Mouse (Mus musculus): ENCODE data around the gene Mrvi1.

Mrvi1 gene

GRCm38 (mm10) chr7:110823076-110823475, 159.2 kb downstream of the Mrvi1 start:
- no peak for DNase-seq

- DNase-seq: no peak
Measured at GRCm38 (mm10) chr7:110822055-110822454, 160.2 kb downstream of the Mrvi1 start.

- DNase-seq: peak; percentile 68
Measured at GRCm38 (mm10) chr7:110821653-110822052, 160.6 kb downstream of the Mrvi1 start.

GRCm38 (mm10) chr7:110821068-110821467, 161.2 kb downstream of the Mrvi1 start:
- DNase-seq: no peak

- DNase-seq: no peak
Measured at GRCm38 (mm10) chr7:110818787-110819350, 163.4 kb downstream of the Mrvi1 start.

Measured in right cerebral cortex, postnatal 14 days (tissue).